Mouse (Mus musculus): ENCODE data around the gene Aloxe3. TPM values are rescaled to one million over a fixed set of nuclear protein-coding genes. Genes with fewer than 3 reads are reported as not detected.

Gene Aloxe3
- total and polyA plus RNA-seq, 3 experiments, result 0.13 to 0.23 TPM; not detected in 1

DNA sequence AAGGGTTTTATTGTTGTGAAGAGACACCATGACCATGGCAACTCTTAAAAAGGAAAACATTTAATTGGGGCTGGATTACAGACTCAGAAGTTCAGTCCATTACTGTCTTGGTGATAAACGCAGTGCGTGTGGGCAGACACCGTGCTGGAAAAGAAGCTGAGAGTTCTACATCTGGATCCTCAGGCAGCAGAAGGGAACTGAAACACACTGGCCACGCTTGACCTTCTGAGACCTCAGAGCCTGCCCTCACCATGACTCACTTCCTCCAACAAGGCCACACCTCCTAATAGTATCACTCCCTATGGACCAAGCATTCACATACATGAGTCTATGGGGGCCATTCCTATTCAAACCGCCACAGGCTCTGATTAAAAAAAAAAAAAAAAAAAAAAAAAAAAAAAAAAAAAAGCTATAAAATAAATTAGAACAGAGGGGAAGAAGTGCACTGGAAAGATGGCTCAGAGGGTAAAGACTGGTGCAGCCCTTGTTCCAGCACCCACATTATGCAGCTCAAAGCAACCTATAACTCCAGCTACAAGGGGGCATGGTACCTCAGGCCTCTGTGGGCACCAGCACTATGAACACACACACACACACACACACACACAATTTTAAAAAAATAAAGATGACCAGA, 46.8 kb upstream of the Aloxe3 start (continued):
- TF ChIP-seq MYC (IDR thresholded peaks at IDR 0.05; ENCODE audit: low read depth, low read length) (peak; percentile 94), MAZ (IDR thresholded peaks at IDR 0.05; ENCODE audit: low read depth, low read length) (peak; percentile 53), SIN3A (IDR thresholded peaks at IDR 0.05; ENCODE audit: low read length) (peak; percentile 89), CHD2 (IDR thresholded peaks at IDR 0.05; ENCODE audit: low read length) (peak; percentile 56; the same call in 1 of the 2 replicates), ZC3H11A (IDR thresholded peaks at IDR 0.05; ENCODE audit: low read depth, low read length) (no peak), POLR2A (IDR thresholded peaks at IDR 0.05; ENCODE audit: low read depth, low read length) (peak; percentile 79)

DNA sequence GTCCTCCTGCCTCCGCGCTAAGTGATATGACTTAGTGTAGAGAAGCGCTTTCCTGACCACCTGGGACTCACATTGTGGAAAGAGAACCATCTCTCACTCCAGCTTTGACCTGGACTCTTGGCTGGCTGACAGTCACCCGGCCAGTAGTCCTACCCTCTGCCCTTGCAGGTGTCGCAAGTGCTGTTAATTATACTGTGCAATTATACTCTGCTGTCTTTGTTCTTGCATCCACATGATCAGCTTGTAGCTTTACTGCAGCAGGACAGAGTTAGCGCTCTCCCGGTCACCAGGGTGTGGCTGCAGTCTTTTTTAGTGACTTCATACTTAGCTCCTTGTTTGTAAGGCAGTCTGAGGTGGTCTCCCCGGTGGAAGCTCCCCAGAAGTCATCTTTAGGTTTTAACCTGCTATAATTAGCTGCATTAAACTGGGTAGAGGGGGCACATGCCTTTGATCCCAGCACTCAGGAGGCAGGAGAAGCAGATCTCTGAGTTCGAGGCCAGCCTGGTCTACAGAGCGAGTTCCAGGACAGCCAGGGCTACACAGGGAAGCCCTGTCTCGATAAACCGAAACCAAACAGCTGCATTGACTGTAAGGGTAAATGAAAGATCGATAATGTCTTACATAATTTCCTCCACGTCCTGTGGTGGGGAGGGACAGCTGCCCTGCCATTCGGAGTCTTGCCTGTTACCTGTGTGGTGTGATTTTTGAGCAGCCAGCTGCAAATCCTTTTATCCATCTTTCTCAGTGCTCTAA, 45.4 kb upstream of the Aloxe3 start:
- no peak overlapping the region for H3K4me3 ChIP-seq (replicated peaks in 1 of 3; ENCODE audit: low read depth in 2 of 3, low read length in 2 of 3, poor library complexity in 1 of 3)
- peaks cover 17% of the 10 kb centered on the region for H3K27me3 ChIP-seq (replicated peaks)
- no peak overlapping the region for H3K4me2 ChIP-seq (ENCODE audit: insufficient read depth, low read depth, poor library complexity, severe bottlenecking)
- peaks cover 17 to 43% of the 10 kb centered on the region in 2 experiments for H3K4me1 ChIP-seq (ENCODE audit: control insufficient read depth in 1 of 2, insufficient read depth in 2 of 2)
- in situ Hi-C loops (cut with MboI; ENCODE audit: low pct_ligation_motif_present, low pct_unique_long_range_greater_than_20kb, low sequenced_read_pairs), result loop anchor here (25.0 kb wide), 1 partner anchor 932 kb away; the partner anchor contains the start of genes Acadvl, Dlg4 and Dvl2
- H3K9me3 ChIP-seq (replicated peaks; ENCODE audit: low read length), result peaks cover 4% of the 10 kb centered on the region
- TF ChIP-seq MXI1 (IDR thresholded peaks at IDR 0.05; ENCODE audit: low read depth, low read length) (no peak), KAT2A (IDR thresholded peaks at IDR 0.05; ENCODE audit: insufficient replicate concordance, low read length) (no peak), UBTF (IDR thresholded peaks at IDR 0.05; ENCODE audit: low read depth, low read length) (no peak), POLR2A (IDR thresholded peaks at IDR 0.05; ENCODE audit: low read depth, low read length) (no peak), IRF4 (IDR thresholded peaks at IDR 0.05; ENCODE audit: low read depth, low read length) (no peak), CTCF (conservative IDR thresholded peaks at IDR 0.05 in 1 of 2, IDR thresholded peaks at IDR 0.05 in 1 of 2; ENCODE audit: low read depth in 2 of 2, low read length in 2 of 2) (no peak), USF2 (conservative IDR thresholded peaks at IDR 0.05; ENCODE audit: low read depth, low read length) (no peak), NELFE (IDR thresholded peaks at IDR 0.05; ENCODE audit: low read depth, low read length) (no peak), E2F4 (IDR thresholded peaks at IDR 0.05; ENCODE audit: insufficient replicate concordance, low read depth, low read length) (no peak), ETS1 (conservative IDR thresholded peaks at IDR 0.05; ENCODE audit: low read depth, low read length) (no peak), PAX5 (IDR thresholded peaks at IDR 0.05; ENCODE audit: low read length) (no peak), ZC3H11A (IDR thresholded peaks at IDR 0.05; ENCODE audit: low read depth, low read length) (no peak)
- no peak overlapping the region for H3K27ac ChIP-seq (ENCODE audit: insufficient read depth, low read depth)
- H3K36me3 ChIP-seq (replicated peaks in 1 of 2; ENCODE audit: control insufficient read depth in 1 of 2, insufficient read depth in 1 of 2, low read length in 1 of 2), result no peaks in the 10 kb centered on the region
- H3K9ac ChIP-seq (ENCODE audit: insufficient read depth, low read depth), result no peak overlapping the region
- H3K79me2 ChIP-seq (replicated peaks; ENCODE audit: control insufficient read depth, extremely low read depth, insufficient read depth, poor library complexity, severe bottlenecking), result no peaks in the 10 kb centered on the region
- dilution Hi-C loops (cut with MboI; ENCODE audit: extremely low pct_ligation_motif_present, extremely low pct_unique_long_range_greater_than_20kb, low sequenced_read_pairs), result no loop called here
- DNase-seq (ENCODE audit: extremely low read depth), result no peak

DNA sequence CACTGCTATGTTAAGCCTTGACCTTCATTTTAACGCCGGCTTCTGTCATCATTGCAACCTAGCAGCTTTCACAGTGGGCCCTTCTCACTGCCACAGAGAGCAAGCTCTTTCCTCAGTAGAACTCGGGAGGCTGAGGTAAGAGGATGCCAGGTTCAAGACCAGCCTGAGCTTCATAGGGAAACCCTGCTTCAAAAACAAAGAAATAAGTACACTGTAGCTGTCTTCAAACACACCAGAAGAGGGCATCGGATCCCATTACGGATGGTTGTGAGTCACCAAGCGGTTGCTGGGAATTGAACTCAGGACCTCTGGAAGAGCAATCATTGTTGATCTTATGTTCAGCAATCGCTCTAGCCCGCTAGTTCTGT, 44.9 kb upstream of the Aloxe3 start:
- in situ Hi-C loops (cut with MboI; ENCODE audit: low pct_ligation_motif_present, low pct_unique_long_range_greater_than_20kb, low sequenced_read_pairs), result loop anchor here (25.0 kb wide), 1 partner anchor 931 kb away; the partner anchor contains the start of genes Acadvl, Dlg4 and Dvl2
- peaks cover 17 to 42% of the 10 kb centered on the region in 2 experiments for H3K4me1 ChIP-seq (ENCODE audit: control insufficient read depth in 1 of 2, insufficient read depth in 2 of 2)
- no peak for DNase-seq (ENCODE audit: extremely low read depth)
- H3K9me3 ChIP-seq (replicated peaks; ENCODE audit: low read length), result peaks cover 4% of the 10 kb centered on the region
- no peak overlapping the region for H3K4me2 ChIP-seq (ENCODE audit: insufficient read depth, low read depth, poor library complexity, severe bottlenecking)
- H3K79me2 ChIP-seq (replicated peaks; ENCODE audit: control insufficient read depth, extremely low read depth, insufficient read depth, poor library complexity, severe bottlenecking), result no peaks in the 10 kb centered on the region
- no peaks in the 10 kb centered on the region for H3K36me3 ChIP-seq (replicated peaks in 1 of 2; ENCODE audit: control insufficient read depth in 1 of 2, insufficient read depth in 1 of 2, low read length in 1 of 2)
- TF ChIP-seq SMC3 (IDR thresholded peaks at IDR 0.05; ENCODE audit: low read depth, low read length), result no peak
- TF ChIP-seq RCOR1 (conservative IDR thresholded peaks at IDR 0.05; ENCODE audit: low read depth, low read length), result no peak
- no peak for TF ChIP-seq POLR2AphosphoS2 (IDR thresholded peaks at IDR 0.05; ENCODE audit: low read depth, low read length)
- TF ChIP-seq NELFE (IDR thresholded peaks at IDR 0.05; ENCODE audit: low read depth, low read length), result no peak
- TF ChIP-seq ETS1 (conservative IDR thresholded peaks at IDR 0.05; ENCODE audit: low read depth, low read length), result no peak
- no peak for TF ChIP-seq MXI1 (IDR thresholded peaks at IDR 0.05; ENCODE audit: low read depth, low read length)
- TF ChIP-seq ELF1 (IDR thresholded peaks at IDR 0.05; ENCODE audit: low read depth, low read length), result no peak
- TF ChIP-seq ZC3H11A (IDR thresholded peaks at IDR 0.05; ENCODE audit: low read depth, low read length), result no peak
- no peak for TF ChIP-seq MAZ (IDR thresholded peaks at IDR 0.05; ENCODE audit: low read depth, low read length)
- TF ChIP-seq ZKSCAN1 (IDR thresholded peaks at IDR 0.05; ENCODE audit: borderline replicate concordance, low read depth, low read length), result no peak
- no peak for TF ChIP-seq MYC (IDR thresholded peaks at IDR 0.05; ENCODE audit: low read depth, low read length)
- TF ChIP-seq MEF2A (IDR thresholded peaks at IDR 0.05; ENCODE audit: borderline replicate concordance, low read depth, low read length), result no peak
- no peak for TF ChIP-seq USF2 (conservative IDR thresholded peaks at IDR 0.05; ENCODE audit: low read depth, low read length)
- no peak for TF ChIP-seq TBP (conservative IDR thresholded peaks at IDR 0.05; ENCODE audit: low read depth, low read length)
- no peak for TF ChIP-seq MAX (IDR thresholded peaks at IDR 0.05; ENCODE audit: low read length)
- TF ChIP-seq BHLHE40 (IDR thresholded peaks at IDR 0.05; ENCODE audit: low read depth, low read length), result no peak
- TF ChIP-seq PAX5 (IDR thresholded peaks at IDR 0.05; ENCODE audit: low read length), result no peak
- no peak for TF ChIP-seq GABPA (IDR thresholded peaks at IDR 0.05; ENCODE audit: insufficient replicate concordance, low read depth, low read length)
- TF ChIP-seq ZNF384 (IDR thresholded peaks at IDR 0.05; ENCODE audit: low read depth, low read length), result no peak
- dilution Hi-C loops (cut with MboI; ENCODE audit: extremely low pct_ligation_motif_present, extremely low pct_unique_long_range_greater_than_20kb, low sequenced_read_pairs), result no loop called here
- peaks cover 17% of the 10 kb centered on the region for H3K27me3 ChIP-seq (replicated peaks)
- H3K9ac ChIP-seq (ENCODE audit: insufficient read depth, low read depth), result no peak overlapping the region
- H3K4me3 ChIP-seq (replicated peaks in 1 of 3; ENCODE audit: low read depth in 2 of 3, low read length in 2 of 3, poor library complexity in 1 of 3), result no peak overlapping the region
- no peak overlapping the region for H3K27ac ChIP-seq (ENCODE audit: insufficient read depth, low read depth)

All from CH12.LX (cell line).